Mouse (Mus musculus) testis, adult 10 weeks (tissue): ENCODE measurements around the gene Upf2. TPM values are rescaled to one million over a fixed set of nuclear protein-coding genes. Genes with fewer than 3 reads are reported as not detected.

Experiments
- polyA plus RNA-seq: library from polyadenylated mRNA; stranded (reverse); fragments of 350-450 nt; fragmentation: Illumina TruSeq; extraction: RNeasy Lipid Tissue Mini Kit (QIAGEN cat#74804); gene quantifications from one replicate; pipeline ENCODE4 v1.2.3, GENCODE M21; 2014; ENCODE audit warnings: low read depth, low replicate concordance

Upf2 gene
- 80.6 TPM for polyA plus RNA-seq

DNA sequence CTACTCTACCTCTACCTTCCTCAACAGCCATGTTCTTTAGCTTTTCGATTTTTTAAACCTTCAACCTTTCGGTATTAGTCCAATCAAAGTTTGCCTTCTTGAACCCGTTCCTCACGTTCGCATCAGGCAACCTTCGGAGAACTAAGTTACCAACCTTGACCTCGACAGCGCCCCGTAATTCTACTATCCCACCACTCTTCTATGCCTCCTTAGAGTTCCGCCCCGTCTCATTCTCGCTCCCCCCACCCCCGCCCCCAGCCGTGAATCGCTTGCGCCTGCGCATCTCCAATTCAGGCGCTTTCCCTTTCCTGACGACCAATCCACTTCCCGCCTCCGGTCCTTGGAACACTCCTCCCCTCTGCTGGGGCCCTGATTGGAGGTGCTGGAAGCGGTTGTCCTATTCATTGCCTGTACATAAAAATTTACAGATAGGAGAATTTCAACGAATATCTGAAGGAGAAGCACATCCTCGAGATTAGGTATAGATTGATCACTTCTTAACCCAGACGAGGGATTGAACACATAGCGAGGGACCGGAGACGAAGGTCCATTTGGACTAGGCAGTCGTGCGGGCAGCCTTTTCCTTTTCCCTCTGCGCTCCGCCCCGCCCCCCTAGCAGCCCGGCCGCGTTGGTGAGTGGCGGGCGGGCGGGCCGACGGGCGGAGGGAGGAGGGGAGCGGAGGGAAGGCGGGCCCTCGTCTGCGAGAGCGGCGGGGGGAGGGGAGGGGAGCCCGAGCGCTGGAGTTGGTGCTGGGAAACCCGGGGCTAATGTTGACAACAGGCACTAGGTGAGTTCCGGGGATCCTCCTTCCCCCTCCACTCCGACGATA lies at the start of gene Upf2:
Gene Upf2, plus strand, starts transcription at position 704 of the 830 bp plus-strand sequence.

DNA sequence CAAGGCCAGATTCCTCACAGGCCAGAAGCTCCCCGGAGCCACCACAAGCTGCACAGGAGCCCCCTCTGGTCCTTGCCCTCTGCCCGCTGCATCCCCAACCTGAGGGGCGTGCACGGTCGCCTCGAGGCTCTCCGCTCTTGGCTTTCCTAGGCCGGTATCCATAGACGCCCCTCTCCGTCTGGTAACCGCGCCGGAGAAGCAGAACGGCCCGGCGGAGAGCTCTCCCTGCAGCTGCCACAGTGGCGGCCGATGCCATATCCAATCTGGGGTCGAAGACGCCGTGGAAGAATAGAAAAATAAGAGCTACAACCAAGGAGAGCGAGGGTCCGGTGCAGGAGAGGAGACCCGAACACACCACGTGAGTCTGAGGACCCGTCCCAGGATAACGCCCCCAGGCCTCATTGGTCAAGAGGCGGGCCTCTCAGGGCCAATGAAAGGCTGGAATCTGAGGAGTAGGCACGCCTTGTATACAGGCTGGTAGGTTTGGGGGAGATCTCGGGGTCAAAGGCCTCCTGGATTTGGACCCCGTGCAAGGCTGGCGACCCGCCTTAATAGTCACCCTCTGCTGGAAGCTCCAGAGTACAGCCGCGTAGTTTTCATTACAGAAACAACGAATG lies 8.7 kb upstream of the Upf2 start, which contains the start of gene Dhtkd1:
Gene Dhtkd1, minus strand, starts transcription at position 377 of the 617 bp plus-strand sequence.

Other genes starting within 250 kb of the Upf2 start
- gene Camk1d, start 237.0 kb upstream of the Upf2 start, polyA plus RNA-seq: 3.2 TPM
- 12.5 TPM for gene Nudt5, start 106.5 kb upstream of the Upf2 start, polyA plus RNA-seq
- gene Cdc123, start 106.3 kb upstream of the Upf2 start, polyA plus RNA-seq: 126 TPM
- not detected for gene Gm13199, start 88.5 kb upstream of the Upf2 start, polyA plus RNA-seq
- 92.2 TPM for gene Sec61a2, start 56.0 kb upstream of the Upf2 start, polyA plus RNA-seq
- gene Dhtkd1, start 8.7 kb upstream of the Upf2 start, polyA plus RNA-seq: 3.2 TPM
- gene Proser2, start 178.7 kb downstream of the Upf2 start, polyA plus RNA-seq: 0.74 TPM